20 mouse cellular contexts compared by ENCODE assay signal in genomic region chr2:51347086-51347485, GRCm38 (mm10).
DNase-seq lines count a peak whose midpoint lies in the region; ATAC-seq lines count a peak whose summit lies in the region.
"Had no signal": no experiment of that assay in that cellular context is flagged by ENCODE, and none has a peak within 500 bp of the region (broad histone marks: within the 10 kb centered on the region; RNA-seq: fewer than 3 reads in every experiment).

No protein-coding gene starts in this region.

- ATAC-seq in cerebellum, adult (ENCODE audit: insufficient number of reproducible peaks, low FRiP score, low TSS enrichment): no peak
- ATAC-seq: CD4-positive, CD25-positive, alpha-beta regulatory T cell, adult 4 months; forebrain, embryonic 14.5 days; forebrain, embryonic 16.5 days; Patski had no signal

- peak; percentile 8 to 12 for DNase-seq in cerebellum, postnatal 10 days
- DNase-seq in 3134 (ENCODE audit: extremely low read depth, insufficient read length, low spot score) (peak; percentile 37), adipocyte (ENCODE audit: low spot score) (peak; percentile 30)
- peak; percentile 5 for DNase-seq in Muller cell, postnatal 12 days (ENCODE audit: inconsistent ontology term)
- DNase-seq in testis, postnatal 14 days (ENCODE audit: low spot score): no peak
- DNase-seq in heart, postnatal 36 days: no peak
- DNase-seq: adrenal gland, adult 8-10 months; adrenal gland, postnatal 14 days; adrenal gland, postnatal 36 days; B cell, adult 2 months; cerebellum, adult 11 months; cerebellum, adult 18-20 months; cerebellum, adult 8-10 months; cerebellum, adult 9-11 months; cerebellum, postnatal 25 days had no signal

- intact Hi-C loops in heart, postnatal 36 days (cut with DNase I): no loop called here

Comparison
In these comparisons a context has a peak if more than half of its experiments do, and no peak if none do; other contexts are left out.
1. DNase-seq: peak in cerebellum, postnatal 10 days (2 of 2), 3134 (single experiment), Muller cell, postnatal 12 days (single experiment) and adipocyte (single experiment); none in testis, postnatal 14 days (single experiment) and heart, postnatal 36 days (0 of 2).